Mouse (Mus musculus) kidney, postnatal 0 days (tissue): ENCODE data around the gene Pbx1. TPM values are rescaled to one million over a fixed set of nuclear protein-coding genes. Genes with fewer than 3 reads are reported as not detected.

Experiments
- ATAC-seq: fragments of 200-750 bp; cut with Nextera tagmentation; replicated peaks from 2 replicates; pipeline ENCODE4 v1.8.0; 2017; ENCODE audit warnings: low read depth, moderate number of reproducible peaks, moderate TSS enrichment, moderate library complexity; ENCODE audit not compliant: low FRiP score
- DNase-seq: peaks from one replicate; pipeline ENCODE4 v3.0.0-alpha.2; 2016; ENCODE audit warnings: low spot score
- H3K27ac ChIP-seq: fragments of 300-500 bp; sonication (generic); 2 replicates; pipeline ENCODE4 v1.5.1; 2014; ENCODE audit warnings: mild to moderate bottlenecking
- H3K27me3 ChIP-seq: fragments of 300-500 bp; sonication (generic); 2 replicates; pipeline ENCODE4 v1.6.1; 2014; ENCODE audit warnings: low read length, mixed read lengths; ENCODE audit not compliant: insufficient read depth
- H3K36me3 ChIP-seq: fragments of 300-500 bp; sonication (generic); 2 replicates; pipeline ENCODE4 v1.6.1; 2014; ENCODE audit warnings: low read length, mixed read lengths; ENCODE audit not compliant: insufficient read depth
- H3K4me1 ChIP-seq: fragments of 300-500 bp; sonication (generic); replicated peaks from 2 replicates; pipeline ENCODE4 v1.6.1; 2014; ENCODE audit warnings: antibody characterized with exemption, low read length, mixed read lengths; ENCODE audit not compliant: insufficient read depth
- H3K4me2 ChIP-seq: fragments of 300-500 bp; sonication (generic); 2 replicates; pipeline ENCODE4 v1.6.1; 2014; ENCODE audit warnings: mild to moderate bottlenecking, low read length, moderate library complexity, mixed read lengths
- H3K4me3 ChIP-seq: fragments of 300-500 bp; sonication (generic); replicated peaks from 2 replicates; pipeline ENCODE4 v1.5.1; 2014; ENCODE audit warnings: low read depth, low read length
- H3K9ac ChIP-seq: fragments of 300-500 bp; sonication (generic); 2 replicates; pipeline ENCODE4 v1.6.1; 2014; ENCODE audit warnings: low read depth, low read length
- H3K9me3 ChIP-seq: fragments of 300-500 bp; sonication (generic); replicated peaks from 2 replicates; pipeline ENCODE4 v1.6.1; 2016; ENCODE audit warnings: low read length, inconsistent platforms, mixed read lengths
- CTCF ChIP-seq: IDR thresholded peaks from 2 replicates; pipeline ENCODE4 v1.5.1; 2016; ENCODE audit warnings: antibody characterized with exemption, low read depth, mild to moderate bottlenecking, moderate library complexity
- WGBS: fragments of 180-500 bp; shearing (Covaris S2); extraction: QIAGEN DNeasy Blood & Tissue Kit; methylation state at CpG from one replicate; pipeline ENCODE4 v1.1.7; 2014; 5-methylcytosine and 5-hydroxymethylcytosine counted together
- polyA plus RNA-seq: library from polyadenylated mRNA; unstranded; fragments of >200 nt; fragmentation: Nextera tagmentation; extraction: Ambion mirVana; gene quantifications from 2 replicates; pipeline ENCODE4 v1.2.1, GENCODE M21; 2015

Pbx1 gene
- polyA plus RNA-seq, 1 experiment from 2014 or later = 55.7 TPM

DNA sequence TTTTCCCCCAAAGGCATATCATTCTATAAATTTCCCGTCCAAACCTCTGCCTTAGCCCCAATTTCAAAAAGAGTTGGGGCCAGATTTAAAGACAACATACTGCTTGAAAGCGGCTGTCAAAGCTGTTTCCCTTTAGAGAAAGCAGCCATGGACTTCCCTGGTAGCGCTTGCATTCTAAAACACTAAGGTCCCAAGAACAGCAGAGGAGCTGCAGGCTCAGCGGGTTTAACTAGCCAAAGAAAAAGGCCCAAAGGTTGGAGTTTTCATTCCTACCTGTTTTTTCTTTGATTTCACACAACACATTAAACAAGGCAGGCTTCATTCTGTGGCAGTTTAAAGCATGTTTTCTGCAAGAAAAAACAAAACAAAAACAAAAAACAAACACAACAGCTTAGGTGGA, 4.5 kb downstream of the Pbx1 start:
- no peak for TF ChIP-seq CTCF
- no peaks in the 10 kb centered on the region for H3K27me3 ChIP-seq
- peak overlapping the region; percentile 79 for H3K27ac ChIP-seq
- no peaks in the 10 kb centered on the region for H3K9me3 ChIP-seq
- peak overlapping the region; percentile 61 for H3K4me3 ChIP-seq
- DNase-seq (peak; percentile 68), ATAC-seq (no peak)
- H3K9ac ChIP-seq = peak overlapping the region; percentile 69; the same call in 1 of the 2 replicates
- peaks cover 14% of the 10 kb centered on the region for H3K4me1 ChIP-seq
- no peaks in the 10 kb centered on the region for H3K36me3 ChIP-seq
- H3K4me2 ChIP-seq = peak overlapping the region; percentile 56
- WGBS = 8% methylated on average over 4 of the region's 4 CpGs

GRCm38 (mm10) chr1:168426900-168427299, 5.2 kb downstream of the Pbx1 start:
- DNase-seq = peak; percentile 34
- 0 out of 2 replicates have a peak, but pooled peaks cover 4% of the 10 kb centered on the region for H3K36me3 ChIP-seq
- H3K27me3 ChIP-seq = no peaks in the 10 kb centered on the region
- H3K9me3 ChIP-seq = no peaks in the 10 kb centered on the region
- no peak for TF ChIP-seq CTCF
- peak overlapping the region; percentile 69; the same call in 1 of the 2 replicates for H3K9ac ChIP-seq
- H3K4me1 ChIP-seq = peaks cover 18% of the 10 kb centered on the region
- H3K4me2 ChIP-seq = peak overlapping the region; percentile 56
- H3K27ac ChIP-seq = peak overlapping the region; percentile 79
- WGBS = 23% methylated on average over 9 of the region's 9 CpGs
- H3K4me3 ChIP-seq = peak overlapping the region; percentile 61
- ATAC-seq = no peak

DNA sequence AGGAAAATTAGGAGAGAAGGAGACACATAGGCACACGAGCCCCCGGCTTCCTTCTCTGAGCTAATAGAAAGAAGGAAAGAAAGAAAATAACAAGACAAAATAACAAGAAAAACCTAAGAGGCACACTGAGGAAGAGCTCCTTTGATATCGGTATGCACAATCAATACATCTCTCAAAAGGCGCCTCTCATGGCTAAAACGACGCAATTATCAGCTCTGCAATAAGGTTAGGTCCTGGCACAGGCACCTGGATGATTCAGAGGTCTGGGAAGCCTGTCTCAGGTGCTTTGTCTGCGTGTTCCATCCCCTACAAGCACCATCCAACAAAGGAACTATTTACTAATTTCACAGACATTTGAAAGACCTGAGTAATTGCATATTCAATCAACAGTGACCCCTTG, 5.8 kb downstream of the Pbx1 start:
- Histone ChIP-seq H3K4me1 (peaks cover 21% of the 10 kb centered on the region), H3K36me3 (0 out of 2 replicates have a peak, but pooled peaks cover 6% of the 10 kb centered on the region), H3K4me2 (peak overlapping the region; percentile 56), H3K9ac (peak overlapping the region; percentile 69), H3K27ac (peak overlapping the region; percentile 79), H3K4me3 (peak overlapping the region; percentile 61), H3K27me3 (no peaks in the 10 kb centered on the region), H3K9me3 (no peaks in the 10 kb centered on the region)
- ATAC-seq (no peak), DNase-seq (peak; percentile 33)
- WGBS = 19% methylated on average over 7 of the region's 7 CpGs
- TF ChIP-seq CTCF = no peak

DNA sequence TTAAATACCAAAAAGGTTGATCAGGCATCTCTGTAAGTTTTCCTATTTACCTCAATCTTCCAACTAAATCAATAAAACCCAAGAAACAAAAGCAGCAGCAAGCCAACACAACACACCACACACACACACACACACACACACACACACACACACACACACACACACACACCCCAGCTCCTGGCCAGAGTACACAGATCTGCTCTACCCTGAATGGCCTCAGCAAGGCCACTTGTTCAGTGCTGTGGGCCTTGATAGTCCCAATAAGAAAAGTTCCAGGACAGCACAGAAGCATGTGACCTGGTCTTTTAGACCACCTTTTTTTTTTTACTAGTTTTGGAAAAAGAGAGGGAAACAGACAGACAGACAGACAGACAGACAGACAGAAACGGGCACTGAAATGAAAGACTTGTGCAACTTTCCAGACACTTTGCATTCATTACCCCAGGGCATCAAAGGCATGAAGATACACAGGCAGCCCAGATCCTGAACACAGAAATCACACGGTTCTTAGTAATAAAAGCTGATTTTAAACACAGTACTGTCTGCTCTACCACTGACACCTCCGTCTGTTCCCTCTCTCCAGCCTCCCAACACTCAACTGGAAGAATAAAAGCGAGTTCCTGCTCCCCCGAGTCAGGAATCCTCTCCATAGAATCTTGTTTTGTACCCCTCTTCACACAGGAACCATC, 6.9 kb downstream of the Pbx1 start:
- WGBS = 21% methylated on average over 5 of the region's 5 CpGs
- ATAC-seq = no peak
- Histone ChIP-seq H3K9me3 (no peaks in the 10 kb centered on the region), H3K27me3 (no peaks in the 10 kb centered on the region), H3K36me3 (0 out of 2 replicates have a peak, but pooled peaks cover 13% of the 10 kb centered on the region), H3K4me3 (peak overlapping the region; percentile 61), H3K4me1 (peaks cover 23% of the 10 kb centered on the region), H3K4me2 (peak overlapping the region; percentile 56), H3K9ac (peak overlapping the region; percentile 69), H3K27ac (no peak overlapping the region)
- TF ChIP-seq CTCF = no peak
- peak; percentile 32 for DNase-seq

DNA sequence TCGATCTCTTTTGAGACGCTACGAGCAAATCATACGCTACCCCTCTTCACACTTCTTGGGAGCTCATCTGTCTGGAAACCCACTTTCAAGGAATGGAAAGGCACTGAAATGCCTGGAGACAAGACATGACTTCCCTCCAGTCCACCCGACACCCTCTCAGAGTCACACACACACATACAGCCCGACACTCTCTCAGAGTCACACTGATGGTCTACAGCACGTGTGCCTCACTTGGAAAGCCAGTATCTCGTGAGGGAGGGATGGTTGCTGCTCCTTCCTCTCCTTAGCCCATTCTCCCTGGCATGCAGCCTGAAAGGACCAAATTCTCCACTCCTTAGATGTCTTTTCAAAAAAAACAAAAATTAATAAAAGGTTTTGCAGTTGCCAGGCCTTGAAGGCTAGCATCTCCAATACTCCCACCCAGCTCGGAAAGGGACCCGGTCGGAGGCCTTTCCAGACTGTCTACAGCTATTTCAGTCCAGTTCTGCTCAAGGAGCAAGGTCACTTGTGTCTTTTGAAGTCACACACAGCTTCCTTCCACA, 8.6 kb downstream of the Pbx1 start:
- Histone ChIP-seq H3K4me1 (peaks cover 25% of the 10 kb centered on the region), H3K27me3 (no peaks in the 10 kb centered on the region), H3K4me3 (0 out of 2 replicates have a peak overlapping the region, but pooled peaks have one; percentile 8), H3K9me3 (no peaks in the 10 kb centered on the region), H3K9ac (peak overlapping the region; percentile 35), H3K27ac (peak overlapping the region; percentile 60), H3K36me3 (0 out of 2 replicates have a peak, but pooled peaks cover 13% of the 10 kb centered on the region), H3K4me2 (peak overlapping the region; percentile 56)
- DNase-seq (no peak), ATAC-seq (peak; percentile 47; the same call in 1 of the 2 replicates)
- no peak for TF ChIP-seq CTCF
- WGBS = 43% methylated on average over 11 of the region's 11 CpGs

- H3K4me3 ChIP-seq = no peak overlapping the region
- no peak overlapping the region; the same call in 1 of the 2 replicates for H3K27ac ChIP-seq
Measured at GRCm38 (mm10) chr1:168418903-168419302, 13.2 kb downstream of the Pbx1 start.

More at GRCm38 (mm10) chr1:168418903-168419302, 13.2 kb downstream of the Pbx1 start:
- TF ChIP-seq CTCF = no peak
- ATAC-seq = no peak
- H3K9ac ChIP-seq = no peak overlapping the region
- H3K4me1 ChIP-seq = peaks cover 46% of the 10 kb centered on the region
- H3K27me3 ChIP-seq = no peaks in the 10 kb centered on the region
- H3K36me3 ChIP-seq = peaks cover 19% of the 10 kb centered on the region; the same call in 1 of the 2 replicates
- H3K4me2 ChIP-seq = peak overlapping the region; percentile 27; the same call in 1 of the 2 replicates
- H3K9me3 ChIP-seq = no peaks in the 10 kb centered on the region
- no peak for DNase-seq
- WGBS = 66% methylated on average over 9 of the region's 9 CpGs
